Mouse (Mus musculus): Measurements from ENCODE around the gene Gli3. TPM values are rescaled to one million over a fixed set of nuclear protein-coding genes. Genes with fewer than 3 reads are reported as not detected.
A peak's percentile ranks its signal among the peaks of the same experiment; 100 is the strongest.

The Gli3 gene
- total and polyA plus RNA-seq, 2 experiments: 0.15 to 0.37 TPM

DNA sequence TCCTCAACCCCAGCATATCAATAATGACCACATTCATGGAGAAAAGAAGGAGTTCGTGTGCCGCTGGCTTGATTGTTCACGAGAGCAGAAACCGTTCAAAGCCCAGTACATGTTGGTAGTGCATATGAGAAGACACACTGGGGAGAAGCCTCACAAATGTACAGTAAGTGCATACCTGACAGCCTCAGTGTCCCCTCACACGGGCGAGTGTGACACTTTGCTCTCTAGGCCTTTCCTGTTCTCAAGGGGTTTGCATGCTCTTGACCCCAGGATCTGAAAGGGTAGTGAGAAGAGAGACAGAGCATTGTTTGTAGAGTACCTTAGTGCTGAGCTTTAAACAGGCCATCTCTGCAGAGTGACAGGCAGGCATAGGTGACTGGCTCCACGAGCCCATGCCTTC is 250.5 kb downstream of the Gli3 start:
- H3K27ac ChIP-seq (replicated peaks; ENCODE audit: insufficient read depth, low read depth, low read length): no peak overlapping the region
- no peak overlapping the region for H3K9ac ChIP-seq (ENCODE audit: low read depth, low read length)
- no peak for DNase-seq (ENCODE audit: extremely low read depth, low read depth, low spot score)
- no peaks in the 10 kb centered on the region for H3K79me2 ChIP-seq (ENCODE audit: control insufficient read depth, insufficient read depth, low read length)
- H3K27me3 ChIP-seq (ENCODE audit: control insufficient read depth, insufficient read depth, low read length): no peaks in the 10 kb centered on the region
- no peak overlapping the region for H3K4me3 ChIP-seq (ENCODE audit: insufficient read depth, low read depth, low read length)
- TF ChIP-seq POLR2A (IDR thresholded peaks at IDR 0.05; ENCODE audit: extremely low read depth, insufficient read depth, low read length) (no peak), CTCF (IDR thresholded peaks at IDR 0.05; ENCODE audit: low read depth, low read length) (no peak)
- no peaks in the 10 kb centered on the region for H3K36me3 ChIP-seq (ENCODE audit: control insufficient read depth, insufficient read depth, low read length)
- 91% methylated on average over 7 of the region's 7 CpGs for WGBS
- H3K4me1 ChIP-seq (ENCODE audit: control insufficient read depth, insufficient read depth, low read length): no peaks in the 10 kb centered on the region

DNA sequence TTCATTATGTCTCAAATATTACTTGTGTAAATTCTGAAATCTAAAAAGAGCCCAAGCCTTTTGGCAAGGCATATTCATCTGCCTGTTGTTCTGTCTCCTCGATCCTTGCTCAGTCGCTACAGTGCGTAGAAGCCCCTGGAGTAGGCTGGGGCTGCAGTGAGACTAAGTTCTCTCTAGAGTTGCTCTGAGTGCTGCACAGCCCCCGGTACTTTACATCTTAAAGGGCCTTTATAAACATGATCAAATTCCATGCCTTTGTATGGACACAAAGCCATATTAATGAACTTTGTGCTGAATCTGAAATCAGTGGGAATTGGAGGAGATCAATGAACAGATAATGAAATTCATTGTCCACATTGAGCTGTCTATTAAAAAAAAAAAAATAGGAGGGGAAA is 251.3 kb downstream of the Gli3 start:
- Histone ChIP-seq H3K9ac (ENCODE audit: low read depth, low read length) (no peak overlapping the region), H3K4me1 (ENCODE audit: control insufficient read depth, insufficient read depth, low read length) (no peaks in the 10 kb centered on the region), H3K27me3 (ENCODE audit: control insufficient read depth, insufficient read depth, low read length) (no peaks in the 10 kb centered on the region), H3K79me2 (ENCODE audit: control insufficient read depth, insufficient read depth, low read length) (no peaks in the 10 kb centered on the region), H3K27ac (replicated peaks; ENCODE audit: insufficient read depth, low read depth, low read length) (no peak overlapping the region), H3K4me3 (ENCODE audit: insufficient read depth, low read depth, low read length) (no peak overlapping the region), H3K36me3 (ENCODE audit: control insufficient read depth, insufficient read depth, low read length) (no peaks in the 10 kb centered on the region)
- no peak for DNase-seq (ENCODE audit: extremely low read depth, low read depth, low spot score)
- WGBS: 91% methylated on average over 4 of the region's 4 CpGs
- no peak for TF ChIP-seq CTCF (IDR thresholded peaks at IDR 0.05; ENCODE audit: low read depth, low read length)
- TF ChIP-seq POLR2A (IDR thresholded peaks at IDR 0.05; ENCODE audit: extremely low read depth, insufficient read depth, low read length): no peak

DNA sequence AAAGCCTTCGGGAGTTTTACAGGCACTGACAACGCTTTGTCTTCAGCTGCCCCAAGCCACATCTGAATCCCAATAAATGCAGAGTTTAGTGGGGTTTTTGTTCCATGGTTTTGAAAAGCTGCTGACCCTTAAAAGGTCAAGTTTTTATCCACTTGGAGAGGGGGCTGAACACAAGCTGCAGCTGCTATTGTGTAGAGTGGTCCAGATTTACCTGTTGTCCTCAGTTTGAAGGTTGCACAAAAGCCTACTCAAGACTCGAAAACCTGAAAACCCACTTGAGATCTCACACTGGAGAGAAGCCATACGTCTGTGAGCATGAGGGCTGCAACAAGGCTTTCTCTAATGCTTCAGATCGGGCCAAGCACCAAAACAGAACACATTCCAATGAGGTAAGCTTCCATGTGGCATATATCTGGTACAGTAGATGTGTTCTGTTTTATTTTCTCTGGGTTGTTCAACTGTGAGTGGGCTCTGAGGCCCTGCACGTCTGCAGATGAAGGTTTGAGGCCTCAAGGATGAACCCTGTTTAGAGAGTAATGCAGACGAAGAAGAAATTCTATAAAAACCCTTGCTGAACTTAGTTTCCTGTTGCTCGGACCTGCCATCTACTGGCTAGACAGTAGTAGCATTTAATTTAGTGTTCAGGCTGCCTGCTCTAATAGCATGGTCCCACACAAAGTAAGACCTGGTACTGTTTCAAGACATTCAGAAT is 251.8 kb downstream of the Gli3 start:
- H3K79me2 ChIP-seq (ENCODE audit: control insufficient read depth, insufficient read depth, low read length): no peaks in the 10 kb centered on the region
- H3K27me3 ChIP-seq (ENCODE audit: control insufficient read depth, insufficient read depth, low read length): no peaks in the 10 kb centered on the region
- no peak overlapping the region for H3K27ac ChIP-seq (replicated peaks; ENCODE audit: insufficient read depth, low read depth, low read length)
- H3K36me3 ChIP-seq (ENCODE audit: control insufficient read depth, insufficient read depth, low read length): no peaks in the 10 kb centered on the region
- WGBS: 54% methylated on average over 8 of the region's 8 CpGs
- H3K9ac ChIP-seq (ENCODE audit: low read depth, low read length): no peak overlapping the region
- TF ChIP-seq CTCF (IDR thresholded peaks at IDR 0.05; ENCODE audit: low read depth, low read length) (0 out of 2 replicates have a peak, but pooled peaks have one; percentile 2), POLR2A (IDR thresholded peaks at IDR 0.05; ENCODE audit: extremely low read depth, insufficient read depth, low read length) (no peak)
- H3K4me1 ChIP-seq (ENCODE audit: control insufficient read depth, insufficient read depth, low read length): no peaks in the 10 kb centered on the region
- no peak overlapping the region for H3K4me3 ChIP-seq (ENCODE audit: insufficient read depth, low read depth, low read length)
- DNase-seq (ENCODE audit: extremely low read depth, low read depth, low spot score): no peak

DNA sequence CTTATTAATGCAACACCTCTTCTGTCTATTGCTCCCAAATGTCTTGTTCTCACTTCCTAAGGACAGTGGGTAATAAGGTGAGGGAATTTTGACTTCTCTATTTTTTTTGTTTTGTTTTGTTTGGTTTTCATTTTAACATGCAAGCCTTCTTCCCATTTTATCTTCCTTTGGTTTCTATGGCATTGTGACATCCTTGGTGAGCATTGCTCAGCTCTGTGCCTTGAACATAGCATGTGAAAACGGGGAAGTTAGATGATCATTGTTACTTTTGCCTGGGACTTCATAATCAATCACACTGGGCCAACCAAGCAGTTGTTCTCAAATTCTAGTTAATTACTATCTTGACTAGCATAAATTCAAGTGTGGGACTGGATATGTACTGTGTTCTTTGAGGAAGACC is 258.4 kb downstream of the Gli3 start:
- 64% methylated on average over 1 of the region's 1 CpGs for WGBS

DNA sequence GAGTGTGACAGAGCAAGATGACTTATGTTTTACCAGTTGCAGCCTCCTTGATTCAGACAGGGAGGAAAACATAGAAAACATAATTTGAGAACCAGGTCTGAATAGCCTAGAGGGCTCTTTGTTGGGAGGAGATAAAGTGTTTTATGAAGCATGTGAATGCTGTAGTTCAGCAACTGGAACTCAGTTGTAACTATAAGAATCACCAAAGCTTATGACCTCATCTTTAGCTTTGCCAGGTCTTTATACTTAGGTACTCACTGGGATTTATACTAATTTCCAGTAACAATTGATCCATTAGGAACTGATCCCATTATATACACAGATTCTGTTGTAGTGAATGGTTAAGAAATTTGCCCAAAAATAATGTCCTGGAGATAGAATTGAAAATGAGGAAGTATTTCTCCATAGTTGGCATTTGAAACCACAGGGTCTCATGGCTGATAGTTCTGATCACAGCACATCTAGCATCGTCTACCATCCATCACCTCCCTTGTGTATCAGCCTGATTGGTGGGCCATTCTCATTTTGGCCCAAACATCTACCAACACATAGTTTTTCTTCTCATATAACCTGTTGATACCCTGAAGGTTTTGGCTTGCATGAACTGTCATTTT is 259.8 kb downstream of the Gli3 start:
- Histone ChIP-seq H3K27ac (replicated peaks; ENCODE audit: insufficient read depth, low read depth, low read length) (no peak overlapping the region), H3K27me3 (ENCODE audit: control insufficient read depth, insufficient read depth, low read length) (no peaks in the 10 kb centered on the region), H3K36me3 (ENCODE audit: control insufficient read depth, insufficient read depth, low read length) (no peaks in the 10 kb centered on the region), H3K4me1 (ENCODE audit: control insufficient read depth, insufficient read depth, low read length) (no peaks in the 10 kb centered on the region), H3K9ac (ENCODE audit: low read depth, low read length) (no peak overlapping the region), H3K4me3 (ENCODE audit: insufficient read depth, low read depth, low read length) (no peak overlapping the region), H3K79me2 (ENCODE audit: control insufficient read depth, insufficient read depth, low read length) (no peaks in the 10 kb centered on the region)
- DNase-seq (ENCODE audit: extremely low read depth, low read depth, low spot score): no peak
- TF ChIP-seq POLR2A (IDR thresholded peaks at IDR 0.05; ENCODE audit: extremely low read depth, insufficient read depth, low read length): no peak
- no peak for TF ChIP-seq CTCF (IDR thresholded peaks at IDR 0.05; ENCODE audit: low read depth, low read length)
- WGBS: 79% methylated on average over 1 of the region's 1 CpGs

More for the DNA sequence above, 258.4 kb downstream of the Gli3 start:
- no peak for DNase-seq (ENCODE audit: extremely low read depth, low read depth, low spot score)
- Histone ChIP-seq H3K79me2 (ENCODE audit: control insufficient read depth, insufficient read depth, low read length) (no peaks in the 10 kb centered on the region), H3K27ac (replicated peaks; ENCODE audit: insufficient read depth, low read depth, low read length) (no peak overlapping the region), H3K36me3 (ENCODE audit: control insufficient read depth, insufficient read depth, low read length) (no peaks in the 10 kb centered on the region), H3K27me3 (ENCODE audit: control insufficient read depth, insufficient read depth, low read length) (no peaks in the 10 kb centered on the region), H3K9ac (ENCODE audit: low read depth, low read length) (no peak overlapping the region), H3K4me3 (ENCODE audit: insufficient read depth, low read depth, low read length) (no peak overlapping the region), H3K4me1 (ENCODE audit: control insufficient read depth, insufficient read depth, low read length) (no peaks in the 10 kb centered on the region)
- TF ChIP-seq POLR2A (IDR thresholded peaks at IDR 0.05; ENCODE audit: extremely low read depth, insufficient read depth, low read length) (no peak), CTCF (IDR thresholded peaks at IDR 0.05; ENCODE audit: low read depth, low read length) (no peak)

DNA sequence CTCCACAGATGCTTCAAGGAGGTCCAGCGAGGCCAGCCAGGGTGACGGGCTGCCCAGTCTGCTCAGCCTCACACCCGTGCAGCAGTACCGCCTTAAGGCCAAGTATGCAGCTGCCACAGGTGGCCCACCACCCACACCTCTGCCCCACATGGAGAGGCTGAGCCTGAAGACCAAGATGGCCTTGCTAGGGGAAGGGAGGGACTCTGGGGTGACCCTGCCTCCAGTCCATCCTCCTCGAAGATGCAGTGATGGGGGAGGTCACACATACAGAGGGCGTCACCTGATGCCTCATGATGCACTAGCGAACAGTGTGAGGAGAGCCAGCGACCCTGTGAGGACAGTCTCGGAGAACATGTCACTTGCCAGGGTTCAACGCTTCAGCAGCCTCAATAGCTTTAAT is 261.7 kb downstream of the Gli3 start:
- Histone ChIP-seq H3K4me3 (ENCODE audit: insufficient read depth, low read depth, low read length) (no peak overlapping the region), H3K4me1 (ENCODE audit: control insufficient read depth, insufficient read depth, low read length) (no peaks in the 10 kb centered on the region), H3K27me3 (ENCODE audit: control insufficient read depth, insufficient read depth, low read length) (no peaks in the 10 kb centered on the region), H3K36me3 (ENCODE audit: control insufficient read depth, insufficient read depth, low read length) (no peaks in the 10 kb centered on the region), H3K27ac (replicated peaks; ENCODE audit: insufficient read depth, low read depth, low read length) (no peak overlapping the region), H3K9ac (ENCODE audit: low read depth, low read length) (no peak overlapping the region), H3K79me2 (ENCODE audit: control insufficient read depth, insufficient read depth, low read length) (no peaks in the 10 kb centered on the region)
- DNase-seq (ENCODE audit: extremely low read depth, low read depth, low spot score): no peak
- TF ChIP-seq POLR2A (IDR thresholded peaks at IDR 0.05; ENCODE audit: extremely low read depth, insufficient read depth, low read length): no peak
- TF ChIP-seq CTCF (IDR thresholded peaks at IDR 0.05; ENCODE audit: low read depth, low read length): no peak
- WGBS: 91% methylated on average over 10 of the region's 10 CpGs
